Mouse (Mus musculus): ENCODE data around the gene Esam.

Esam gene

DNA sequence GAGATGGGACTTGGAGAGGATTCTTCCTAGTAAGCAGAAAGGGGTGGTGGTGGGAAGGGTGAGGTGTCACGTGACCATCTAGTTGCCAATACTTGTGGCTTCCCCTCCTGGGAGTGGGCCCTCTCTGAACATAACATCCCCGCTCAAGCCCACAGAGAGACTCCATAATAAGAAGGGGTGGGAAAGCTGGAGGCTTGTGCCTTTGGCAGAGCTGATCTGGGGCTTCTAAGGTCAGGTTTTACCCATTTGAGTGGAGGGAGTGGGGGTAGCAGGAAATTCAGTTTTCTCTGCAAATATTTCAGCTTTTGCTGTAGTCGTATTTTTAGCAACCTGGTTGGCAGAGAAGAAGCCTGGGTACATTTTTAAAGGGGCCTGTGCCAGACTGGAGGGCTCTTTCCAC, 28.5 kb downstream of the Esam start:
- DNase-seq = no peak

DNA sequence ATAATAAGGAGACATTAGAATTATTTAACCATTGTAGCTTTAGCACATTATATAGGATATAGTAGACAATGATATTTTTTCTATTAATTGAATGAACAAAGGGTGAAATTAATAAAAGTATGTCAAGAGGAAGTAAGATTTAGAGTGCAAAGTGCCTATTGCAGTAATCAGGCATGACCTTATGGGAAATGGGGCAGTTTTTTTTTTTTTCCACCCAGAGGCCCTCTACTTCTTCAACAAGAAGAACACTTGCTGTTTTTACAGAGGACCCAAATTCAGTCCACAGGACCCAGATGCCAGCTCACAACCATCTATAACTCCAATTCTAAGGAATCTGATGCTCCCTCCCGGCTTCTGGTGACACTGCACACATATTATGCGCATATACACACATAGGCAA, 32.7 kb downstream of the Esam start:
- DNase-seq = no peak

DNA sequence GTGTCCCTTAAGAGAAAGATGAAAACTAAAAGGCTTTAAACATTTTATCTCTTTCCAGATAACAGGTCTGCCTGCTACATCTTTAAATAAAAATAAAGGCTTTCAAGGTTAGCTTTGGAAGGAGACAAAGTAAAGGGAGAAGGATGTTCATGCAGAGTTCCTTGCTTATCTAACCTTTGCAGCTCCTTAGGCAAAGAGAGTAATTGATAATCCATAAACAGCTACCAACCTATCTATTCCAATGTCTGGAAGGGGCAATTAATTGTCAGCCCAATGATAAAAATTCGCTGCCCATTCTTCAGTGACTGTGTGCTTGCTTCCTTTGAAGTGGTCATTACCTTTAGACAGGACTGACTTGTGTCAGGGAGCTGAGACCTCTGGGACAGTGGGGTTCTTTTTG, 35.9 kb downstream of the Esam start:
- no peak for DNase-seq

DNA sequence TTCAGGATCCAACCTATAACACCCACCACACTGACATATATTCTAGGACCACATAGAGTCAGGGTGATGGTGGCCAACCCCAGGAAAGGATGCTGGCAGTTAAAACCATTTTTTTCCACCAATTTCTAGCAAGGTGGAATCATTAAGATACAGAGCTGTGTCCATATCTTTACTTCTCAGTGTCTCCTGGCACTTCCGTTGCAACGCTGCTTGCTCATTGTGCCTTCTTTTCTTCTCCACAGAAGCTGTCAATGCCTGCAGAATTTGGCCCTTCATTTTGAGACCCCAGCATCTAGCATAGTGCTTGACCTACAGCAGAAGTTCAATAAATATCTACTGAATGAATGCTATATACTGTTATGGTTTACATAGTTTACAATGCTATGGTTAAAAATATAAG, 39.1 kb downstream of the Esam start:
- no peak for DNase-seq

DNA sequence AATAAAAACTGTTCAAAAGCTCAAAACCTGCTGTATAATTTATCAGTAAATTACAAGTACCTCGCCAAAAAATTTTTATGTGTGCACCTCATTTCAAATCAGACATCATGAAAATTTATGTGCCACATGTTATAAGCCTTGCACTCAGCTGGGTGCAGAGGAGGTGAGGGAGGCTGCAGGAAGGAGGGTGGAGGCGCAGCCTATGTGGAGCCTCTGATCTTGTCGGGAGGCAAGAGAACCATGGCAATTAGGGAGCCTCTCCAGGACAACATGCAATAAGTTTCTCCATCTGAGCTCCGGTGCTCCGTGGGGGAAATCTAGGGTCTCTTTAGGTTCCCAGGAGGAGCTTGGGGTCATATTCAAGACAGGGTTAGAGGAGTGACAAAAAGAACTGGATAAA, 39.6 kb downstream of the Esam start:
- DNase-seq = no peak

DNA sequence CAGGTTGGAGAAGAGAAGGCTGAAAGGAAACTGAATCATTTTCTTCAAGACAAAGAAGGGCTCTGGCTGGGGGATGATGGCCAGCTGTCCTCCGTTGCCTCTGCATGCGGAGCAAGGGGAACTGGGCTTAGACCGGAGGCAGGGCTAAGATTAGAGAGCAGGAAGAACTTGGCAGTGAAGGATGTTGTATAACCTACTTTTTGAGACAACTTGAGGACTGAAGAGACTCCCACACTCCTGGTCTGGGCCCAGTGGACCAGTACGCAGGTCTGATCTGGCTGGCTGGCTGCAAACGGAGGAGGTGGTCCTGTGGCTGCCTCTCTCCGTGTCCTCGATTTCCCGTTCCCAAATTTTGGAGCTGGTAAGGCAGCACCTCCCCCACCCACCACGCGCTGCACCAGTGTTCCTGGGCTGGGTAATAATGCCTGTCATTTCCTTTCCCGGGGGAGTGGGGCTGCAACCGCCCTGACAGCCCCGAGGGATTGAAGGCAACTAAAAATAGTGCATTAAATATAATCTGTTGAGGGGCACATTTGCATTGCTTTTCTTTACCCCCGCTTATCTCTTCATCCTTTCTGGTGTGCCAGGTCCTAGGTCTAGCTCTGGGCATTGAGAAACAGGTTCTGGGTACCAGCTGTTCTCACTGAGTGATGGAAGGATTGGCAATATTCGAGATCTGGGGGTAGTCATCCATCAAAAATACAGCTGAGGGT, 40.2 kb downstream of the Esam start:
- peak; percentile 27 to 47 for DNase-seq

DNA sequence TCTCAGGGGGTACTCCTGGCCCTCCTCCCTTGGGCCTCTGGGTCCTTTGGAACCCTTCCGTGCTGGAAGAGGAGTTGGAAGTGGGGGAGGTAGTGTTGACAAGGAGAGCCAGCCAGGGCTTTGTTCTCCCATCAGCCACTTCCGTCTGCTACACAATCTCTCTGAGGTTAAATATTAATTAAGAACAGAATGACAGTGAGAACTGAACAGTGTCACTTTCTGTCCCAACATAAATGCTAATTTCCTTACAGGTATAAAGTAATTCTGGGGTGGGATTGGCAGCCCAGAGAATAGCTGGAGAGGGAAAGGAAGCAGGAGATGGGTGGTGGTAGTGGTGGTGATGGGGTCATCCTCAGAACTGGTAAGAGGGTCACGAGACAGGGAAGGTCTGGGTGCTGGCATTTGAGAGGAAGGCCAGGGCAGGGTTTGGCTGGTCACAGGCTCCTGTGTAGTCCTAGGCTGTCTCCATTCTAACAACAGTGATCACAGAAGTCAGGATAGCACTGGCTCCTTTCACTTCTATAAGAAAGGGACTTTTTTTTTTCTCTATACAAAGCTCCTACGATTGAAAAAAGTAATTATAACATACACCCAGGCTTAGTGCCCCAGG, 40.8 kb downstream of the Esam start:
- DNase-seq = no peak

DNA sequence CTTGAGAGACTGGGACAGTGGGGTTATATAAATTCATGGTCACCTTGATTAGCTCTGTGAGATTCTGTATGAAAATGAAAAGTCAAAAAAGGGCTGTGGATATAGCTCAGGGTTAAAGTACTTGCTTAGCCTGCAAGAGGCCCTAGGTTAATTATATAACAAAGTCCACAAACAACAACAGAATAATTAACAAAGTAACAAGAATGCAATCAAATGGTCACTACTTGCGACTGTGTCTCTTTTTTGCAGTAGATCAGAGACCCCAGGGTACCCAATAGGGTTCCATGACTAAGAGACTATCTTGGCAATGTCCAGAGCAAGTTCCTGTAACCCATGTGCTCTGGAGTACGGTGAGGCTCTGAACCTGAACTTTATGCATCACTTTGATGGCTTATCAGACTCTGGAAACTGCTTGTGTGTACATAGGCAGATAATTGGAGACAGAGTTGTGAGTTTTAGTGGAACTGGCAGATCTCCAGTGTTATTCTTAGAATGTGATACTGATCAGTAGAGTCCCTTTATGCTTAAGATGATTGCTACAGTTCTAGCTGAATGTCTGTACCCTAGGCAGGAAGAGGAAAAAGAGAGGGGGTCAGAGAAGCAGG, 41.5 kb downstream of the Esam start:
- no peak for DNase-seq

DNA sequence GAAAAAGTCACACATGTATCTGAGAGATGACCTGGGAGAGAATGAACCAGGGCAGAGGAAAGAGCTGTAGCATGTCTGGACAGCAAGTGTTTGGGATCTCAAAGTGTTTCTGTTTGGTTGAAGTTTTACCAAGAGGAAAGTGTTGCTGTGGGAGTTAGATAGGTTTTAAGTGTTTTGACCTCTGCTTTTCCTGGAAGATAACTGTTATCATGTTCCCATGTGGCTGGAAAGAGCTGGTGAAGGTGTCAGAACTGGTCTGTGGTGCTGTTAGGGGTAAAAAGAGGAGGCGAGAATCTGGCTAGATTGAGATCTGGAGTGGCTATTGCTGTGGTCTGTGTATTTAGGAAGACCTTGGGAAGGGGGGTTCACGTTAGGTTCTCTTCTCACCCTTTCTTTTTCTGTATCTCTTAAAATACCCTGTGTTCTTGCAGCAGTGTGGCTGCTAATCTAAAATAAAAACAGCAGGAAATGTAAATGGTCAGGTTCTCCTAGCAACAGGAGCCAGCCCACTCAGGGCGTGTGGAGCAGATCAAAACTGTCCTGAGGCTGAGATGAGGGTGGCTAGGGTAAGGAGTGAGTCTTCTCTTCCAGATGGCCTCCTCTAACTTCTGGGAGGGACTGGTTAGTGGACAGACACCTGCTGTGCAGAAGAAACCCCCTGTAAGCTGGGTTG, 44.5 kb downstream of the Esam start:
- no peak for DNase-seq

DNA sequence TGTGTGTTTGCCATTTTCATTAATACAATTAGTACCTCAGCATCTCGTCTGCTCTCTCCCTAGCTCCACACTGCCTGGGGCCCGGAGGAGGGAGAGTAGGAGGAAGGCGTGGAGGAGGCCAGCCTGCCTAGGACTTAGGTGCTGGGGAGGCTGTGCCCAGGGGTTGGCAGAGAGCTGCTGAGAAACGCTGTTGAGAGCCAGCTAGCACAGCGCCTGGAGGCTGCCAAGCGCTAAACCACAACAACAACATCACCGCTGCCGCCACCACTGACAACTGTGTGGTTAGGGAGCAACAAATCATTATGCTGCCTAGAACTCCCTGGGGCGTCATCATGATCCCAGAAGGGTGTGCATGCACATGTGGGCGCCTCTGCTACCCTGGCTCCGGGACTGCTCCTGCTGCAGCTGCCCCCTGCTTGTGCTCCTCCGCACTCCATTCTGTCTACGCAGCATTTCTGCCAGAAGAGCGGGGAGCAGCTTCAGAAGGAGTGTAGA, 48.6 kb downstream of the Esam start:
- no peak for DNase-seq

DNA sequence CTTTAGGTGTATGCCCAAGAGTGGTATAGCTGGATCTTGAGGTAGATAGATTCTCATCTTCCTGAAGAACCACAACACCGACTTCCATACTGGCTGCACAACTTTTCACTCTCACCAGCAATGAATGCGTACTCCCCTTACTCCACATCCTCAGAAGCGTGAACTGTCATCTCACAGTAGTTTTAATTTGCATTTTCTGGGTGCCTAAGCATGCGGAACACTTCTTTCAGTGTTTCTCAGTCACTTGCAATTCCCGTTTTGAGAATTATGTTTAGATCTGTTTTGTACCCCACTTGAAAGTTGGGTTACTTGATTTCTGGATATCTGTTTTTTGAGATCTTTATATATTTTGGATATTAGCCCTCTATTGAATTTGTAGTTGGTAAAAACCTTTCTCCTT, 55.7 kb downstream of the Esam start:
- no peak for DNase-seq

DNA sequence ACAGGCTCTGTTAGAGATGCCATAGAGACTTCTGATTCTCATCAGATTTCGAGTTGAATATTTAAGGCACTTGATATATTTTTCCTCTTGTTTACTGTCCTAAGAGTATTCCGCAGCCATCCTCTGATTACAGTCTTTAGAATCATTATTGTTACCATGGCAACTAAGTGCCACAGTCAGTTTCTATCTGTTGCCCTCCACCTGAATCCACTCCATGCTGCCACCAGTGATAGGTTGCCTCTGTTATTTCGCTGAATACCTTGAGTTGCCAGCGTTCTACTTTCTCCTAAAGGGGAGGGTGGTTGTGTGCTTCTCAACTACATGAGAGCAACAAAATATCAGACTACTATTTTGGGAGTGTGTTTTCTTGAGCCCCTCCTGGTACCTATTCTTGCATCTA, 58.8 kb downstream of the Esam start:
- no peak for DNase-seq

All from lung, postnatal 4 days (tissue).